Mouse (Mus musculus): ENCODE data around the gene Myo6.

The Myo6 gene

DNA sequence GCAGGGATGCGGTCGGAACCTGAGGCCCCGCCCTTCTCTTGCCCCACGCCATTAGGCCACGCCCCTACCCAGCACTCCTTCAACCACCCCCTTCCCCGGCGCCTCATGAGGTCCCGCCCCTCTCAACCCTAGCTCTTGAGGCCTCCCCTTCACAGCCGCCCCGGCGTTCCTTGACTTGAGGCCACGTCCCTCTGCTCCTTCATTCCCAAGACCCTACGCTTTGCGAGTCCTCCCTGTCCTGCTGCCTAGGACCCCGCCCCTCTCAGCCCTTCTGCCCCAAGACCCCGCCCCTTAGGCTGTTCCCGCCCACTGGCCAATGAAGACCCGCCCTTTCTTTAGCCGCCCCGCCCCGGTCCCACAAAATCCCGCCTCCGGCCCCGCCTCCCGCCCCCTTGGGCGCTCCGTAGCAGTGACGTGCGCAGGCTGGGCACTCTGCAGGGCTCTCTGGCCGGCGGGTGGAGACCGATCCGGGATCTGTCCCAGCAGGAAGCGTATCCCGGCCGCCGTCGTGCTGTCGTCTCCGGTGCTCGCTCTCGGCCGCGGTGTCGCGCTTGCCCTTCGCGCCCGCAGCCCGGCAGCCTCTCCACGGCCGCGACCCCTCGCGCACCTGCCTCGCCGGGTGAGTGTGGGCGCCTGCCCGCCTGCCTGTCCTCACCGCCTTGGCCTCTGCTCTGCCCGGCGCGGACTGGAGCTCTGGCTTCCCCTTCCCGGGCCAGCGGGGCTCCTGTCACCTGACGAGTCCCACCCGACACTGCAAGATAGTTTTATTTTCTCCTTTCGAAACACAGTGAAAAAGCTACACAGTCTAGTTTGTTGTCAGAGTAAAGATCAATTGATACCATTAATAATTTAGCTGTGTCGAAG lies at the start of gene Myo6:
TSS of gene Myo6 (plus strand) at position 421 of the 864 bp plus-strand sequence.
- DNase-seq (ENCODE audit: low read depth, low spot score), result peak; percentile 73

GRCm38 (mm10) chr9:80145992-80146587 lies 18.7 kb upstream of the Myo6 start:
- DNase-seq (ENCODE audit: low read depth, low spot score), result no peak

GRCm38 (mm10) chr9:80149594-80149993 lies 15.2 kb upstream of the Myo6 start:
- no peak for DNase-seq (ENCODE audit: low read depth, low spot score)

GRCm38 (mm10) chr9:80155277-80155676 lies 9.6 kb upstream of the Myo6 start:
- peak; percentile 18 for DNase-seq (ENCODE audit: low read depth, low spot score)

DNA sequence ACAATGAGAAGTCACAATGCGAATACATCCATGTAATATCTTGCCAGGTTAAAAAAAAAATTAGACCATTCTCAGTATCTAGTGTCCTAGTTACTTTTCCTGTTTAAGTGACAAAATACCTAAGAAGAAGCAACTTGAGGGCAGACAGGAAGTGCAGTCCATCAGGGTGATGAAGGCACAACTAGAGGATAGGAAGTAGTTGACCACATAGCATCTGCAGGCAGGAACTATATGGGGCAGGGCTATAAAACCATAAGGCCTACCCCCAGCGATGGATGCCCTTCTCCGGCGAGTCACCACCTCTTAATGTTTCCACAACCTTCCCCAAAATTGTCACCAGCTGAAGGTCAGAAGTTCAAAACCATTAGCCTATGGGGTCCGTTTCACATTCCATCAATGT lies 8.1 kb upstream of the Myo6 start:
- no peak for DNase-seq (ENCODE audit: low read depth, low spot score)

- no peak for DNase-seq (ENCODE audit: low read depth, low spot score)
Observed at GRCm38 (mm10) chr9:80157840-80158465, 6.9 kb upstream of the Myo6 start.

DNA sequence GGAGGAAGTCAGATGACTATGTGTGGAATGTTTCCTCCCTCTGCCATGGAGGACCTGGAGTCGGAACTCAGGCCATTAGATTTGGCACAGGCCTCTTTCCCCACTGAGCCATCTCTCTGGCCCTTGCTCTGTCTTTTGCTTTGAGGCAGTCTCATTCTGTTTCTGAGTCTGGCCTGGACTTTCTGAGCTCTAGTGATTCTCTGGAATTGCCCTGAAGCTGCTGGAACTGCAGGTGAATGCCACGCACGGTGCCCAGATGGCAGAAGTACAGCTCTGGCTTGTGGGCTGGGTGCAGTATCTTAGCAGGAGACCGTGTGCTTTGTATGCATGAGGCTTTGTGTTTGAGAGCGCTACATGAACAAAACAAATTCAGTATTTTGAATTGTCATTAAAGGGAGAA lies 5.9 kb upstream of the Myo6 start:
- DNase-seq (ENCODE audit: low read depth, low spot score), result no peak

- no peak for DNase-seq (ENCODE audit: low read depth, low spot score)
Observed at GRCm38 (mm10) chr9:80161451-80161850, 3.4 kb upstream of the Myo6 start.

DNA sequence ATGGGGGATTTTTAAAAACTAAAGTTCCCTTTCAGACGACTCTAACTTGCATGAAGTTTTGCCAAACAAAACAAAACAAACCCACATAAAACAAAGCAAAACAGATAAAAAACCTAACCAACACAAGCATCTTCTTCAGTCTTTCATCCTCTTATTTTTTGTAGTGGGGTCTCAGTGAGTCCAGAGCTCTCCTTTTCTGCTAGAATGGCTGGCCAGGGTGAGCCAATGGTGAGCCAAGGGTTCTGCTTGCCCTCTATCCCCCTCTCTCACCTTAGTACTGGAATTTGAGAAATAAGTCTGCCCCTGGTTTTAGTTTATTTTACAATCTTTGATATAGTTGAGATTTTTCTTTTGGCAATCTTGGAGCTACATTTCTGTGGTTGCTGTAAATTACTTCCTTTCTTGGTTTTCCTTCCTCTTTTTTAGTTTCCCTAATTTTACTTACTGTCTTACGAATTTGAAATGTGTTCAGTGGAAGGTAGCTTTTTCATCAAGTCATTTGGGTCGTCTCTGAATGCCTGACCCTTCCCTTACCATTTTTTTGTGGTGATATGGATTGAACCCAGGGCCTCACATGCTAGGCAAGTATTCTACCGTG lies 1.6 kb upstream of the Myo6 start:
- no peak for DNase-seq (ENCODE audit: low read depth, low spot score)

DNA sequence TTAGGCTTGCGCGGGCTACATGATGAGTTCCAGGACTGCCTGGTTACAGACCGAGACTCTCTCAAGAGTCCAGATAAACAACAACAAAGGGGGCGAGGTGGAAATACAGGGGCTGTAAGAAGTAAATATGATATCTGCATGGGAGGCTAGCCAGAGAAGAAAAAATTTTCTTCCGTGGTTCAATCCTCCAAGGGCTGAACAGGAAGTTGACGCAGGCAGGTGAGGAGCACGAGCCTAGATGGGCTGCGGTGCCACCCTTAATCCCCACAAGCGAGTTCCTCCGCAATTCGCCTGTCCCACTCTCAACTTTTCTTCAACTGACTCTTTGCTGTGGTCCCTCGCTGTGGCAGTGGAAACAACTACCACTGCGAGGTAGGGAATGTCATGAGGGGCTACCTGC lies 640 bp upstream of the Myo6 start:
- no peak for DNase-seq (ENCODE audit: low read depth, low spot score)

DNA sequence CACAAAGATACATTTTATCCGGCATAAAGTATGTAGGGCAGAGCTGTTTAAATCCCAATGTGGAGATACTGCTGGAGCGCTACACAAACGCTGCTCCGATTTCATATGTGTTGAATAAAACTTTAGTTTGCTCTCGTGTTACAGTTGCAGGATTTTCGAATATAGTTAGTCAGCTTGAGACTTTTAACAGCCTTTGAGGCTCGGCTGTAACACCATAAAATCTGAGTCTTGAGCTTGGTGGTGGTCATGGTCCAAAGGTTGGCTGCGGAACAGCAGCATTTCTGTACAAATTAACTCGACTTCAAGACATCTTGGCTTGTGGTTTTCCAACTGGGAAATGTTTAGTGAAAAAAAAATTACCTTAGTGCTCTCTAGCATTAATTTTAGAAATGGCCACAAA lies 859 bp downstream of the Myo6 start:
- DNase-seq (ENCODE audit: low read depth, low spot score), result peak; percentile 9

- no peak for DNase-seq (ENCODE audit: low read depth, low spot score)
Observed at GRCm38 (mm10) chr9:80166425-80166824, 1.6 kb downstream of the Myo6 start.

- DNase-seq (ENCODE audit: low read depth, low spot score), result no peak
Observed at GRCm38 (mm10) chr9:80167089-80167488, 2.3 kb downstream of the Myo6 start.

DNA sequence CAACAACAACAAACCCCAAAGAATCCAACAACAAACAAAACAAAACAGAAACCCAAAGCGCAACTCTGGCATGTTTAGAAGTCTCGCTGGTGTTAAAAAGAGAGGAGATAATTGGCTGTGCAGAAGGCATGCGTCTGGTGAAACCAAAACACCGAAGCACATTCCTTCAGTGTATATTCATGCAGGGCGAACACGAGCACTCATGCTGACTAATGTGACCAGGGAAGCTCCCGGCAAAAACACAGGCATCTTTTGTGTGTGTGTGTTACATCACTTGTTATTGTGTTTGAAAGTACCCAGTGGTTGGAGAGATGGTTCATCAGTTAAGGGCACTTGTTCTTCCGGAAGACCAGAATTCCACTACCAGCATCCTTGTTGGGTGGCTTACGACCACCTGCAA lies 4.7 kb downstream of the Myo6 start:
- DNase-seq (ENCODE audit: low read depth, low spot score), result peak; percentile 79

GRCm38 (mm10) chr9:80171241-80171640 lies 6.4 kb downstream of the Myo6 start:
- DNase-seq (ENCODE audit: low read depth, low spot score), result no peak

GRCm38 (mm10) chr9:80172396-80173222 lies 7.8 kb downstream of the Myo6 start:
- no peak for DNase-seq (ENCODE audit: low read depth, low spot score)

- DNase-seq (ENCODE audit: low read depth, low spot score), result no peak
Observed at GRCm38 (mm10) chr9:80173629-80174028, 8.8 kb downstream of the Myo6 start.

GRCm38 (mm10) chr9:80176696-80177478 lies 12.1 kb downstream of the Myo6 start:
- no peak for DNase-seq (ENCODE audit: low read depth, low spot score)

DNA sequence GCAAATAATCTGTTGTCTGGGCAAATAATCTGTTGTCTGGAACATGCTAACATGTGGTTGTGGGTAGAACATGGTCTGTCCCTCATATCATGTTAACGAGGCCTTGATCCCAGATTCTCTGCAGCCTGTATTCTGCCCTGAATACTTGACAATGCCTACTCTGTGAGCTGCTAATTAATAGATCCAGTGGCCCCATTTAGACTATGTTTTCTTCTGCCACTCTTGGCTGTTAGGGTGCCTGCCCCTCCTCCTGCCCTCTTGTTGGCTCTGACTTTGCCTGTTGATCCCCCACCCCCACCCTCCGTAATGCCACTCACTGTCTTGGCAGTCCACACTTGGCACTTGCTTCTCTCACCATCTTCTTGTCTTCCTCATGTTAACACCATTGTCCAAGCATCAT lies 13.8 kb downstream of the Myo6 start:
- DNase-seq (ENCODE audit: low read depth, low spot score), result no peak

DNA sequence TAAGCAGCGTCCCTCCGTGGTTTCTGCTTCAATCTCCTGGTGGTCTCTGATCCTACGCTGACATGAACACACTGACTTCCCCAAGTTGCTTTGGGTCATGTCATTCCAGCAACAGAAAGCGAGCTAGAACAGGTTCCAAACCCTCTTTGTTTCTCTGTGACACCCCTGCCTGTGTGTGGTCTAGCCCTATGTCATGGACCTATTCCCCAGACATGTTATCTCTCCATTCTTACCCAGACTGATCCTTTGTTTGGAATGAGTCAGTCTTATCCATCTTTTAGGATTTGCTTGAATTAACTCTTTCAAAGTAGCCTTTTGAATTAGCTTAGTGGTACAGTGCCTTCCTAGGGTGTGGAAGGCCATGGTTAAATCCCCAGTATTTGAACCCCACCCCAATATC lies 14.9 kb downstream of the Myo6 start:
- no peak for DNase-seq (ENCODE audit: low read depth, low spot score)

- DNase-seq (ENCODE audit: low read depth, low spot score), result no peak
Observed at GRCm38 (mm10) chr9:80180771-80181170, 15.9 kb downstream of the Myo6 start.

Data from 3T3-L1 (cell line).